Mouse (Mus musculus) adrenal gland, adult 8-10 months (tissue): ENCODE measurements at regions not wholly inside any gene's neighbourhood (a gene's known extent, or its start where the extent isn't known, plus 50 kb on each side); places are given as distances from the start of the nearest gene placed in this dataset.
"Not testable (repeated sequence)": the region's sequence is repeated elsewhere in the genome, so short reads cannot be mapped to it uniquely, and the experiment has no call there.

Experiments used
- DNase-seq: peaks from one replicate; pipeline ENCODE4 v3.0.0; 2022

DNA sequence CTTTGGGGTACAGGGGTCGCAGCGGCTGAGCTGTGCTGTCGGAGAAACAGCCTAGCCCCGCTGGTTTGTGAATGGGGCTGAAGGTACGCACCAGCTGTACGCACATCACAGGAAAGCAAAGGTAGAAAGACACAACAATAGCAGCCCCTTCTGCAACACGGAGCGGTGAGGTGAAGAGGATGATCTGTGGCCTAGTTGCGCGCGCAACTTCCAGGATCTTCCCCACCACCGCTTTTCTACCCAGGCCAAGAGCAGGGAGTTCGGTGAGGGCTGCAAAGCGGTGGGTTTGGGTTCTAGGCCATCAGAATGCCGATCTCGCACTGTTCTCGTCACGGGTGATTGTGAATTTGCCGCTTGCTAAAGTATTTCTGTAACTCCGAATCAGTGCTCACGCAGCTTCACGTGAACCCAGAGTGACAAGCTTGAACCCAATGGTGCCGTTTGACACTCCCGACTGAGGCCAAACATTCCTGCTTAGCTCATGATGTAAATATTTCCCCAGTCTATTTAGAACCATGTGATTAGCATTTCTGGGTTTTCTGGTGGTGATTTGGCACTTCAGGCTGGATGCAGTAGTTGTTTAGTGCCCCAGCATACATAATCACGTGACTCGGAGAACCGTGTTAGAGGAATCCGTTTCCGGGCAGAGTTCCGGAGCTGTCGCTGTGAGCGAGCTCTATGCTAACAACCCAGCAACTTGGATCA, 54.7 kb downstream of the Cryaa start:
- no peak for DNase-seq

DNA sequence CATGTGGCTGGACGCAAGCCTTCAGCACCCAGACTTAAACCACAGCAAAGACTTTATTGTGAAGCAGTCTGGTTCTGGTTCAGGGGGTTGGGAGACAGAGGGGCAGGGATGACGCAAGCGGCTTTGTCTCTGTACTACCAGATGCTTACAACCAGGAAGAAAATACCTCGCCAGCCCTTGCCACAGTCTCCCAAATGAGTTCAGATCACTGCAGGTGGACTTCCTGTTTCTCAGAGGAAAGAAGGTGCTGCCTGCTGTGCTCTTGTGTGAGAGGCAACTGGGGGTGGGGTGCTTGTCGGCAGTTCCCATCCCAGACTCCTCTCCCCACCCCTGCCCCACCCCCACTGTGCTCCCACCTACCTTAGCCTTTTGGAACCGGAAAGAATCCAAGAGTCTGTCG, 56.9 kb downstream of the Cryaa start:
- no peak for DNase-seq

DNA sequence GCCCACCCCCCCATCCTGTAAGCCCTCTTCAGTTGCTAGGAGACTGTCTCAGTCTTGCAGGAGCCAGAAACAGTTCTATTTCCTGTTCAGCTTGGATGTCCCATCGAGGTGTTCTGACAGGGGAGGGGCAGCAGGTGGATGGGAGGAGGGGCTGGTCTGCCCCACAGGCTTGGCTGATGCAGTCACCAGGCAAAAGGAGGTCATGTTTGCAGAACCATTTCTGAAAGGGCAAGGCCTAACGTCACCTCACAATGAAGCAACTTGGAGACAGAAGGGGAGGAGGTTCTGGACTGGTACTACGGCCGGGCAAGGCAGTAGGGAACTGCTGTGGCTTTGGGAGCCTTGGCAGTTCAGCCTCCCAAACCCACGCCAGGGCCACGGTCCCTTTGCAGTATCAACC, 59.1 kb downstream of the Cryaa start:
- peak; percentile 53 for DNase-seq

DNA sequence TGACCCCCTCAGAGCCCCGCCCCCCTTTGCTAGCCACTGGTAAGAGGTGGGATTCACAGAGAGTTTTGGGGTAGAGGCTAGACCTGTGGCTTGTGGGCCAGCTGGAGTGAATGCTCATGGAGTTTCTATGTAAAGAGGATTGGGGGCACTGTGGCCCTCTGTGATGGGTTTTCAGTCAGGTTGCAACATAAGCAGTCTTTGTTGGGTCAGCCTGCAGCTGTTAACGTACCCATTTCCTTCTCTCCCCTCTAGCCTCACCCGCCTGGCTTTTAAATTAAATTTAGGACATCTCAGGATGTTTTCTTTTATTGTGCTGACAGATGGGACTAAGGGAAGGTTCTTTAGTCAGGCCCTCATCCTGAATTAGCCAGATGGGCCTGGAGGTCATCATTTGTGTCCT, 60.6 kb downstream of the Cryaa start:
- DNase-seq = no peak

DNA sequence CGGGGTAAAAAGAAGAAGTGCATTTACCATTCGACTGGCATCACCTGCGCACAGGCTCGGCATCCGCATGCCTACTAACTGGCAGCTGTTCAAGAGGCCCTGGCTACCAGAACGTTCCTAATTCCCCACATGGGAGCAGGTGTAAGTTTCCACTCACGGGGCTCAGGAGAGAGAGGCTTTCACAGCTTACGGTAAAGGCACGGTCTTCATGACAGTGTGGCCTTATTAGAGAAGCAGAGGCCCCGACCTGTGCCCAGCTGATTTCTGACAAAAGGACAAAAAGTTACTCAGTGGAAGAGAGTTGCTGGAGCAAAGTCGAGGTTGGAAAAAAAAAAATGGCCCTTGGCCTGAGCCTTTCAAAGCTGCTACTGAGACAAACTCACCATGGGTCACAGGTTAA, 62.0 kb downstream of the Cryaa start:
- no peak for DNase-seq

DNA sequence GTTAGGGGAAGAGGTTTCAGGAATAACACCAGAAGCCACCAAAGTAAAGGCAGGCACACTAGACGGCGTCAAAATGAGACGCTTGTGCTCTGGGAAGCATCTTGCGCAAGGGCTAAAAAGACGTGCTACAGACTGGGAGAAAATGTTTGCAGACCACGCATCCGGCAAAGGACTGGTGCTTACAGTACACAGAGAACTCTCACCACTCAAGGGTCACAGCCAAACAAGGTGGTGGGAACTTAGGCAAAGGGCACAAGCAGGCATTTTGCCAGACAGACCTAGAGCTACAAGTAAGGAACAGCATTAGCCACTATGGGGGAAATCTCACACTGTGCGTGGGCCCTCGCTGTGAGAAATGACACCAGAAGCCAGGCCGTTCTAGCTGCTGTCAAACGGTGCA, 62.5 kb downstream of the Cryaa start:
- DNase-seq = no peak

DNA sequence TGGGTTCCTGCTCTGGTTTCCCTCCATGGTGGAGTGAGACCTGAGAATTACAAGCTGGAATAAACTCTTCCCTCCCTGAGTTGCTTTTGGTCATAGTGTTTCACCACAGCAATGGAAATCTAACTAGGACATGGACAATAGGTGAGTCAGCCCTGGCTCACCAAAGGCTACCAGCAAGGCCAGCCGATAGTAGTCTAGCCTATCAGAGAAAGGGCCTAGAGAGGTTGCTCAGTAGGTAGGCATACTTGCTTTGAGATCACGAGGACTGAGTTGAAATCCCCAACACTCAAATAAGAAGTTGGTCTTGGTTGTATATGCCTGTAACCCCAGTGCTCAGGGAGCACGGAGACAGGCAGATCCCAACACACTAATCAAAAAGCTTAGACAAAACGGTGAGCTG, 66.0 kb downstream of the Cryaa start:
- no peak for DNase-seq

DNA sequence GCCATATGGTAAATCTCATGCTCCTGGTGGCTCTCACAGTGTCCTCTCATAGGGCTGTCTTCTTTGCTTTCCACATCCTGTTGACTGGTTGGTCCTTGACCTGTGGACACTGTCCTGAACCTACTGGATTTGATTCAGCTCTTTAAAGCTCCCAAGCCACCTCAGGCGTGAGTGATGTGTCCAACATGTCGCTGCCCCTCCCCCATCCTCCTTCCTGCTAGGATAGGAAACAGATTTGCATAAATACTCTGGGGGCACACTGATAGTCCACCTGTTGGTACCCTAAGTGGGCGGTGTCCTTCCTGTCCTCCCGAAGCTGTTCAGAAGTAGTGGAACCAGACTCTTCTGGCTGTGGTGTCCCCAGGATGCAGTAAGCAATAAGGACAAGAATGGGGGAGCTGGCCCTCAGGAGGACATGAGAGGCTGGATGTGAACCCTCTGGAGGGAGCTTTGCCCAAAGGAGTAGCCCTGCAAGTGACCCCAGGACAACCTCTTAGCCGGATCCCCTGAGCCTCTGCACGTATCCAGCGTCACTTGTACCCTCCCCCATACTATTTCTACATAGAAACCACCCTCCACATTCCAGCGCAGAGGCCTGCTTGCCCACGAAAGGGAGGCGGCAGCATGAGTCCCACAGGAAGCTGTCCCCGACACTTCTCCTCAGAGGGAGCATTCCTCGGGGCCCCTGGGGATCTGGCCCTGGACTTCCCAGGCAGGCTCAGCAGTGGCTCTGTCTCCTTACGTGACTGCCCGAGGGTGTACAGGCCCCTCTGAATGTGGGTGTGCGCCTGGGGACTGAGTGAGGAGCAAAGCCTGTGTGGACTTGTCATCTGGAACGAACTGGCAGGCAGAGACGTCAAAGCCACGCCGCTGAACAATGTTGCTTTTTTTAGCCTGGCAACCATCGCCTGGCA, 68.8 kb downstream of the Cryaa start:
- no peak for DNase-seq

DNA sequence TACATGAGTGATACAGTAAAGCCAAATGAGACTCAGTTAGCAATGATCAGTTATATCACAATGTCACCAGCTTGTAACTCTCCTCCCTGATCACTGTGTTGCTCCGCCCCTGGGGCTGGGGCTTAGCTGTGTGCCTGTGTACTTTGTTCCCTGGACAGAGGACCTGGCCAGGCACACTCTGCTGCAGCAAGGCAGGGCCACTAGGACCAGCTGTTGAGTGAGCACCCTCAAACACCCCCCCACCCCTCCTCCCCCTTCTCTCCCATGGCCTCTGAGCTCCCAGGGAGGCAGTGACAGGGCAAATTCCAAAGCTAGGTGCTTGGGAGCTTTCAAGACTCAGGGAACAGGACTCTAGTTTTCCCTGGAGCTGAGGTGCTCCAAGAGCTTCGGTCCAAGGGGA, 70.0 kb downstream of the Cryaa start:
- no peak for DNase-seq

DNA sequence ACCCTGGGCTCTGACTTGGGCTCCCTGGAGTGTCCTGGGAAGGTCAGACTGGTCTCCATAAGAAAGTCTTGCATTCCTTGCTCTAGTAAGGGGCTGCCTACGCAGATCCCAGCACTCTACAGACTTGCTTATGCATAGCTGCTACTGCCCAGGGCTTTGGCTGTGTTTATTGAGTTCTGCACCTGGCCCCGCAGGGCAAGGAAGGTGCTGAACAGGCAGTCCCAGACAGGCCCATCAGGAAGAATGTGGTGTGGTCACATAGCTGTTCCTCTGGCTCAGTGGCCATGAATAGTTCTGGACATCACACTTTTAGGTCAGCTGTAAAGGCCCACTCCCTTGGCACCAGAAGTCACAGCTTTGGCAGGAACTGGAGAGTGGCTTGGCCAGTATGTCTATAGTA, 70.6 kb downstream of the Cryaa start:
- no peak for DNase-seq

DNA sequence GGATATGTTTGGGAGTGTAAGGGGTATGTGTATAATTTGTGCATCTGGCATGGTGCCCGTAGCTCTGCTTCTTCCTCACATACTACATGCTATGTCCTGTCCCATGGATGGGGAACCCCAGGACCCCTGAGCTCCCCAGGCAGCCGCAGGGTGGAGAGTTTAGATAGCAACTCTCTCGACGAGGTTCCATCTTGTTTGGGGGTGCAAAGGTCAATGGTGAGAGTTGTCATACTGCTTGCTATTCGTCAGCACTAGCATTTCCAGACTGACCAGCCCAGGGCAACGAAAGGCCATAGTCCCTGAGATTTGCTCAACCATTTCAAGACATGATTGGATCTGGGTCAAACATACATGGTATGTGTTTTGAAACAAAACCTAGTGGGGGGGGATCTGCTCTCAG, 71.4 kb downstream of the Cryaa start:
- no peak for DNase-seq

DNA sequence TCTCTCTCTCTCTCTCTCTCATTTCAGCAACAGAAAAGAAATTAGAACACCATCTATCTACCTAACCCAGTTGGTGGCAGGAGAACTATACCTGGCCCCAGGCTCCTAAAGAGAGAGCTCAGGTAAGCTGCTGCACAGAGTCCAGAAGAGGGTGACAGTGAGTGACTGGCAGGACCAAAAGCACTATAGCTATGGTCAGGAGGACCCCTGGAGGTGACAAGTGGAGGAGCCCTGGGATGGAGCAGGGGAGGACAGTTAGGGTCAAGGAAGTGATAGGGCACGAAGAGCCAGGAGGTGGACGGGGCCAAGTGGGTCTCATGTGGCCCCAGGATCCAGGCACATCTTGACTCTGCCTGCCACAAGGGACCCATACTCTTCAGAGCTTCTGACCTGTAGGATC, 73.7 kb downstream of the Cryaa start:
- DNase-seq = no peak

DNA sequence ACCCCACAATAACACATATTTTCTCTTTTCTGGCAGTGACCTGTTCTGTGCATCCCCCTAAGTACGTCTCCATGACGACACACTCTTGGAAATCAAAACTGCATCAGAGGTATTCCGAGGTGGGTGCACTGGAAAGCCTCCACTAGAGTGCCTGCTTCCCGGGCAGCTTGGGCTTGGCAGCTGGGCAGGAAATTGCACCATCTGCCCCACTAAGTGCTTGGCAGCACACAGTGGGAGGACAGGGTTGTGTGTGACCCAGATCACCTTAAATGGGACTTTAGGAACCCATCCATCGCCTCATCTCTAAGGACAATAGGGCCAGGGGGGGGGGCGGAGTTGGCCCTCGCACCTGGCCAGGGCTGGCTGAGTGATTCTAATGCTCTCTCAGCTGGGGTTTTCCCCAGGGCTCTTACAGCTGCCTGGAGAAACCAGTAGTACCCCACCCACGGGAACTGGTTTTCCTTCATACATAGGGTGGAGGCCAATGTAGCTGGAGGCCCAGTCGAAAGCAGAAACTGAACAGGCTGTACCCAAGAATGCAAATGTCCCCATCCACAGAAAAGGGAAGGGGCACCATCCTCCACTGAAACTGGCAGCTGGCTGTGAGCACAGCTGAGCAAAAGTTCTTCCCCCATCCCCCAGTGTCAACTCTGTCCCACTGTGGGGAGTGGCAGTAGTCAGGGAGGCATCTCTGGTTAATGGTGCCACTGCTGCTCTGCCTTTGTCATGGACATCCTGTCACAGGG, 75.7 kb downstream of the Cryaa start:
- no peak for DNase-seq

DNA sequence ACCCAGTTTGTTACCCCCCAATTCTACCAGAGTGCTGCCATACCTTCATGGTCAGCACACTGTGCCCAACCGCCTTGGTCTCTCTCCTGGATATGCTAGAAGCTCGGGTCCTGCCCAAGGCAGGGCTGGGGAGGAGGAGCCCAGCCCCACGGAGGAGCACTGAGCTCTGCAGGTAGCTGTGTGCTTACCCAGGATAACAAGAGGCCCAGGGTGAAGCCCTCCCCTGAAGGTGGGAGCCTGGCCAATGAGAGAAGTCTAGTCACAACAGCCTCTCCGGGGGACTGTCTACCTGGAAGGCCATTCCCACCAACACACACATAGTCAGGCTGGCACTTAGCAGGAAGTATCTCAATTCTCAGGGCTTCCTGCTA, 76.2 kb downstream of the Cryaa start:
- no peak for DNase-seq

DNA sequence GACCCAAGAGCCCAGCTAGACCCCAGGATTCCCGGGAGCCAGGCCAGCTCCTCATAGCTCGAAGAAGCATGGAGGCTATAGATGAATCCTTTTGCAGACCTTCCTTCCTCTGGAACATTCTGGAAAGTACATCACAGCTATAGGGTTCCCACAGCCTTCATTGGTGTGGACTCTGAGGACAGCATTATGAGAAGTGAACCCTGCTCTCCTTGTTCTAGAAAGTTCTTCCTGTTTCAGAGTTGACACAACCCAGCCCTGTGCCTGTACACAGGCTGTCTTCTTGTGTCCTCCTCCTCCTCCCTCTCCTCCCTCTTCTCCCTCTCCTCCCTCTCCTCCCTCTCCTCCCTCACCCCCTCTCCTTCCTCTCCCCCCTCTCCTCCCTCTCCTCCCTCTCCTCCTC, 82.9 kb downstream of the Cryaa start:
- DNase-seq = no peak

DNA sequence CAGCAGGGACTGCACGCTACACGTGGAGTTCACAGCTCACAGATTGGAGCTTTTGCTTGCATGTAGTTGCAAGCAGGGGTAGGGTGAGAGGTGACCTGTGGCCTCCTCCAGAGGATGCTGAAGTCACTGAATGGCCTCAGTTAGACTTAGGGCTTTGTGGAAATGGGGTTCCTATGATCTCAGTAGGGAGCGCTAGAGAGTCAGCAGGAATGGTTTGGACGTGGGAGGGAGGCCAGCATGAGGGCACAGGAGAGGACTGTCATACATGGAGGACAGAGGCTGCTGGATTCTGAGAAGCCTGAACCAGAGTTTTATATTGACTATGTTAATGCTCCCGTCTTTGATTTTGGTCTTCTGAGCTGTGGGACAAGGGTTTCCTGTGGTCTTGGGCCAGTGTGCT, 85.5 kb downstream of the Cryaa start:
- no peak for DNase-seq

DNA sequence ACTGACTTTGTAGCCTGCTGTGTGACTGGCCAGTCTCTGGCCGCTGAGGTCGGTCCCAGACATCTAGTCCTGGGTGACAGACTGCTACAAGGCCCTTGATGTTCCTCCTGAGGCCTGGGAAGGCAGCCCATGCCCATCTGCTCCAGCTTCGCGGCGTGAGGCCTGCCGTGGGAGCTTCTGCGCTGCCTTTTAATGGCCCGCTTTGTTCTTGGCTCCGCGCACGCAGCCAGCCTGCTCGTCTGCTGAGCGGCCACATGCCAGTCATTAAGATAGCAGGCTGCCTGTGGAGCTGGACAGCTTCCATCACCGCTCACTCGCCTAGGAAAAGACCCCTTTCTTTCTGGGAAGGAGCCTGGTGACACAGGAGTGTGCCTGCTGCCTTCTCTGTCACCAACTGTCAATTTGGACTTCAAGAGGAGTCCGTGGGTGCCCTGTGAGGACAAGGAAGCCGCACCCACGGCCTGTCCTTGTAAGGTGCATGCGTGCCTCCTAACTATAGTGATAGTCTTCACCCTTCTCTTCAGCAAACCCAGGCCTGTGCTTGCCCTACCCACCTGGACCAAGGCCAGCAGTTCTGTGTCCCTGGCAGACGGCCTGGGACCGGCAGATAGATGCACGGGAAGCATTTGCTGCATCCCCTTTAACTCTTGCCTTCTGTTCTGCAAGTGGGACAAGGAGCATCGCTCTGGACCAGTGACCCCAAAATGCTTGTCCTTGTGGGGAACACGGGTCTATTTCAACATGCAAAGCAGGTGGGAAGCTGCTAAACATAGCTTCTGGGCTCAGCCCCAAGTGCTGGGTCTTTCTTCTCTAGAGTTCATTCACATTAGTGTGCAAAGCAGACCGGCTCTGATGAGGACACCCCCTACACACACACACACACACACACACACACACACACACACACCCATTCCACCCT, 88.6 kb downstream of the Sik1 start:
- DNase-seq = no peak

DNA sequence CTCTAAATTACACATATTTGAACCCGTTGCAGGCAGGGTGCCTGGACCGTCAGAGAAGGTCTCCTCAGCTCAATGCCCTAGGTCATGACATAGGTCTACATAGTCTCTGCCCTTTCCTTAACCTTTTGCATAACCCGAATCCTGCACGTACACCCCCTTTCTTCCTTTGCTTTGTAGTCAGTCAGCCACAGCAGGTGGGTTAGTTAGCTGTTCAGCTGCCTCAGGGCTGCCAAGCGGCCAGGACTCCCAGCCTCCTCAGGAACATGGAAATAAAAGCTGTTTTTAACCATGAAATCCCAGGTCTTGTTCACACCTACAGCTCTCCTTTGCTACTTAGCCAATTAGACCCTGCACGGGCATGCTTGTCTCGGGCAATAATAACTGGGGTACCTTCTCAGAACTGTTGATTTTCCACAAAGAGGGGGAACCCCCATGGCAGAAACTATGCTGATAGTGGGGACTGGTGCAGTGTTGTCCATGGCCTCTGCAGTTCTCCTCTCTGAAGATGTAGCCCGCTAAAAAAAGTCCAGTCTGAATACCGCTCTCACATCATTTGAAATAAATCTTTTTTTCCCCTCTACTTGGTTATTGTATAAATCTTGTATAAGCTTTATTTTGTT, 83.3 kb downstream of the Sik1 start:
- no peak for DNase-seq

DNA sequence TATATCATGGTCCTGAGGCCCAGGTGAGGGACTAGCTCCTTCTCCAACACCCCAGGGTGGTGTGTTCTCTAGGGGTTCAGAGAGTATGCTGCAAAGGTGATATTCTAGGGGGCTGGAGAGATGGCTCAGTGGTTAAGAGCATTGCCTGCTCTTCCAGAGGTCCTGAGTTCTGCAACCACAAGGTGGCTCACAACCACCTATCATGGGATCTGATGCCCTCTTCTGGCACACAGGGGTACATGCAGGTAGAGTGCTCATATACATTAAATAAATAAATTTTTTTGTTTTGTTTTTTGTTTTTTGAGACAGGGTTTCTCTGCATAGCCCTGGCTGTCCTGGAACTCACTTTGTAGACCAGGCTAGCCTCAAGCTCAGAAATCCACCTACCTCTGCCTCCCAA, 81.7 kb downstream of the Sik1 start:
- DNase-seq = not testable (repeated sequence)

DNA sequence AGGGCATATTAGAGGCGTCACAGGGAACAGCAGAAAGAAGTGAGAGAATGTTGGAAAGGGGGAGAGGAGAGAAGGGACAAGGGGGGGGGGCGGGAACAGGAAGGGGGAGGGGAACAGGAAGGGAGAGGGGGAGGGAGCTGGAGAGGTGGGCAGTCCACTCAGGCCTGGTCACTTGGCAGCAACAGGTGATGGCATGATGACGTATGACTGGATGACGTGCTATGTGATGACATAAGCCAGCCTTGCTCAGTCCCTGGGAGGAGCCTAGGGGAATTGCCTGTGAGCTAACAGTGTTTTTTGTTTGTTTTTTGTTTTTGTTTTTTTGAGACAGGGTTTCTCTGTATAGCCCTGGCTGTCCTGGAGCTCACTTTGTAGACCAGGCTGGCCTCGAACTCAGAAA, 80.6 kb downstream of the Sik1 start:
- no peak for DNase-seq

DNA sequence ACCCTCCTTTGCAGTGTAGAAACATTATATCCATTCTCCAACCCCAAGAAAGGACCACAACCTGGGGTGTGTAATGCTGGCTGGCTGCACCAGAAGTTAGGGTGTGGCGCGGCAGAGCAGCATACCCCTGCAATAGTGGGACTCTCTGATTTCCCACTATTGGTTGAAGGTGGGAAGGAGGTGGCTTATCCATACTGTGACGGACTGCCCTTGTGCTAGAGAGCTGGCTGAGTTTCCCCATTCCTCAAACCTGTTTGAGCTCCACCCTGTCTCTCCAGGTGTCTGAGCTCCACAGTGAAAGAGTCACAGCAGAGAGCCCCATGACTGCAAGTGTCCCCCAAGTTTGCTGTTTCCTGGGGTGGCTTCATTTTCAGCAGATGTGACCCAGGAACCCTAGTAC, 79.6 kb downstream of the Sik1 start:
- DNase-seq = no peak
